In the genomic region with DNA sequence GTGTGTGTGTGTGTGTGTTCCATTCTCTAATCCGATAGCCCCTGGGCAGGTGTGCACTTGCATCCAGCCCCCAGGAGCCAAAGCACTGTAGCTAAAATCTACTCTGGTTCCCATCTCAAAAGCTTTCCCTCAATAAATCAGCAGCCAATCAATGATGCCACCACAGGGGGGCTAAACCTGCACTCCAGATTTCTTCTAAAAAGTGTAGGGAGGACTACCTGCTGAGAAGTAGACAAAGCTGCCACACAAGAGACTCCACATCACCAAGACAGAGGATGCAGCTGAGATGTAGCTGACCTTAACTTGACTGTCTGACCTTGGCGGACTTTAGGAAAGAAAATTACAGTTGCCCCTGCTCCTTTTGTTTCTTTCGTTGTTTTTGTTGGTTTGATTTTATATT, we compare ENCODE assay signal across 26 mouse cellular contexts.
DNase-seq lines count a peak whose midpoint lies in the region; ATAC-seq and TF ChIP-seq lines count a peak whose summit lies in the region.
"Had no signal": no experiment of that assay in that cellular context is flagged by ENCODE, and none has a peak within 500 bp of the region (broad histone marks: within the 10 kb centered on the region; RNA-seq: fewer than 3 reads in every experiment).

No protein-coding gene starts in this region.

- no peak overlapping the region for H3K4me3 ChIP-seq in ES-E14 (ENCODE audit: insufficient read depth in 1 of 2, low read depth in 1 of 2, low read length in 2 of 2, poor library complexity in 1 of 2, severe bottlenecking in 1 of 2)
- no peak overlapping the region for H3K4me3 ChIP-seq in hindbrain, embryonic 11.5 days (ENCODE audit: low read depth, low read length)

- H3K9me3 ChIP-seq in ES-E14 (ENCODE audit: control insufficient read depth, insufficient read depth, low read depth, low read length): no peaks in the 10 kb centered on the region
- no peaks in the 10 kb centered on the region for H3K9me3 ChIP-seq in hindbrain, embryonic 11.5 days (ENCODE audit: control insufficient read depth, low read length)
- H3K9me3 ChIP-seq: G1E had no signal

- H3K9ac ChIP-seq in ES-E14 (ENCODE audit: insufficient read depth, low read depth, low read length, poor library complexity, severe bottlenecking): no peak overlapping the region
- H3K9ac ChIP-seq in hindbrain, embryonic 11.5 days (ENCODE audit: low read depth, low read length): no peak overlapping the region

- DNase-seq in ES-CJ7 (ENCODE audit: low read depth, low spot score): peak; percentile 92
- DNase-seq in ES-E14 (ENCODE audit: low read depth, low spot score): peak; percentile 57
- DNase-seq in R1 (ENCODE audit: low read depth, low spot score): peak; percentile 93
- DNase-seq in ZHBTc4 (ENCODE audit: low read depth, low spot score): peak; percentile 88
- no peak for DNase-seq in hindbrain, embryonic 11.5 days (ENCODE audit: low spot score)
- DNase-seq in yolk sac, embryonic 10.5 days (ENCODE audit: low spot score): no peak
- DNase-seq in heart, postnatal 4 days: no peak
- no peak for DNase-seq in right cerebral cortex, adult 18-20 months
- DNase-seq: adrenal gland, adult 2 months; adrenal gland, adult 8-10 months; adrenal gland, postnatal 10 days; adrenal gland, postnatal 14 days; adrenal gland, postnatal 25 days; adrenal gland, postnatal 36 days; B cell, adult 2 months; cerebellum, adult 11 months; cerebellum, adult 11-12 months; cerebellum, adult 18-20 months; cerebellum, adult 2 months; cerebellum, adult 8-10 months; cerebellum, adult 9-10 months had no signal

- peaks cover 10 to 37% of the 10 kb centered on the region in 2 experiments; a peak in 3 of 4 replicates for H3K4me1 ChIP-seq in ES-E14 (ENCODE audit: control insufficient read depth in 2 of 2, insufficient read depth in 2 of 2, low read length in 2 of 2, poor library complexity in 1 of 2)
- H3K4me1 ChIP-seq in hindbrain, embryonic 11.5 days (replicated peaks; ENCODE audit: control insufficient read depth, insufficient read depth, low read length): no peaks in the 10 kb centered on the region

- WGBS in hindbrain, embryonic 11.5 days: 67% methylated on average over 3 of the region's 3 CpGs

- no peak for ATAC-seq in hindbrain, embryonic 11.5 days (ENCODE audit: low FRiP score)
- ATAC-seq: activated CD4-positive, CD25-positive, alpha-beta regulatory T cell, adult 4 months; CD4-positive, CD25-positive, alpha-beta regulatory T cell, adult 4 months; Patski had no signal

- no peaks in the 10 kb centered on the region for H3K27me3 ChIP-seq in hindbrain, embryonic 11.5 days (ENCODE audit: control insufficient read depth, insufficient read depth, low read length)
- H3K27me3 ChIP-seq: CH12.LX, Patski had no signal

- H3K4me2 ChIP-seq in hindbrain, embryonic 11.5 days (replicated peaks; ENCODE audit: low read depth, low read length): no peak overlapping the region

- peak overlapping the region; percentile 6; the same call in 1 of the 2 replicates for H3K27ac ChIP-seq in ES-E14 (ENCODE audit: insufficient read depth, low read depth, low read length, poor library complexity, severe bottlenecking)
- H3K27ac ChIP-seq in hindbrain, embryonic 11.5 days (ENCODE audit: low read depth, low read length): no peak overlapping the region

- no peaks in the 10 kb centered on the region for H3K36me3 ChIP-seq in ES-E14 (ENCODE audit: control insufficient read depth, insufficient read depth, low read length, poor library complexity, severe bottlenecking)
- no peaks in the 10 kb centered on the region for H3K36me3 ChIP-seq in hindbrain, embryonic 11.5 days (ENCODE audit: control insufficient read depth, insufficient read depth, low read length)
- H3K36me3 ChIP-seq: G1E had no signal

- in situ Hi-C loops in ES-E14 (cut with MboI; ENCODE audit: low sequenced_read_pairs in 2 of 2, unreplicated experiment in 2 of 2): no loop called here

TF ChIP-seq in ES-E14, 5 proteins besides CTCF, POLR2A, EP300 and RAD21:
- no peak for TF ChIP-seq ZC3H11A (IDR thresholded peaks at IDR 0.05; ENCODE audit: borderline replicate concordance, low read depth, low read length)

Comparison
In these comparisons a context has a peak if more than half of its experiments do, and no peak if none do; other contexts are left out.
1. DNase-seq: peak in ES-CJ7 (single experiment), ES-E14 (single experiment), R1 (single experiment) and ZHBTc4 (single experiment); none in hindbrain, embryonic 11.5 days (single experiment), yolk sac, embryonic 10.5 days (single experiment), heart, postnatal 4 days (single experiment) and right cerebral cortex, adult 18-20 months (single experiment).